Mouse (Mus musculus) liver, embryonic 14.5 days (tissue): Measurements from ENCODE around the gene Msantd1.

ENCODE experiments used
- CTCF ChIP-seq: IDR thresholded peaks from 2 replicates; pipeline ENCODE4 v1.5.1; 2016; ENCODE audit warnings: antibody characterized with exemption, low read depth, control low read depth
- EP300 ChIP-seq: IDR thresholded peaks from 2 replicates; pipeline ENCODE4 v1.6.1; 2016; ENCODE audit warnings: antibody characterized with exemption, low read depth

DNA sequence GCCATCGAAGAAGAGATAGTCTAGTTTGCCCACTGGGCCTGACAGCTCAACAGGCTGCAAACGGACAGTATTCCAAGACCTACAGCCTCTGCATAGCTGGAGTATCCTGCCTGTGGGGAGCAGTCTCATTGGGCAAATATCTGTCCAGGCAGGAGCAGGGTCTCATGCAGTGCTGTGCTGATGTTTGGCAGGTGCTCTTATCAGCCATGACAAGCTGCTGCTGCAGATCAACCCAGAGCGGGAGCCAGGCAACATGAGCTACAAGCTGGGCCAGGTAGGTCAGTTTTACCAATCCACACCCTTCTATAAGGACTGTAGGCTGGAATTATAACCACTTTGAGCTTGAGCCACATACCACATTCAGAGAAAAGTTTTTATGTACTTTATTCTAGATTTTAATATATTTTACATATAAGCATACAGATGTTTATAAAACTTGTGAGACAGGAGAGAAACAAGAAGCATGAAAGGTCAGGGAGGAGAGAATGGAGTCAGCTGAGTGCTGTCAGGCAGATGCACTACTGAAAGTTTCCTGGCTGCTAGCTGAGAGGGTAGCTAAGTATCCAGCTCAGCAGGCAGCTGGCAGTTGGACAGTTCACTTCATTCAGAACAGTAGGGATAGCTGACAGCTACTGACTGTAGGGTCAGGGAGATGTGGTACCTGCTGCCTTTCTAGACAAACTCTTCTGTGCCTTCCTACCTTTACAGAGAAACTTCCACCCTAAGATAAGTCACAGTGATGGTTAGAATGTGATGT, 10.9 kb upstream of the Msantd1 start:
- TF ChIP-seq EP300 (peak; percentile 91), CTCF (no peak)
